Comparison of ENCODE assay signal across 25 mouse cellular contexts in the genomic region with DNA sequence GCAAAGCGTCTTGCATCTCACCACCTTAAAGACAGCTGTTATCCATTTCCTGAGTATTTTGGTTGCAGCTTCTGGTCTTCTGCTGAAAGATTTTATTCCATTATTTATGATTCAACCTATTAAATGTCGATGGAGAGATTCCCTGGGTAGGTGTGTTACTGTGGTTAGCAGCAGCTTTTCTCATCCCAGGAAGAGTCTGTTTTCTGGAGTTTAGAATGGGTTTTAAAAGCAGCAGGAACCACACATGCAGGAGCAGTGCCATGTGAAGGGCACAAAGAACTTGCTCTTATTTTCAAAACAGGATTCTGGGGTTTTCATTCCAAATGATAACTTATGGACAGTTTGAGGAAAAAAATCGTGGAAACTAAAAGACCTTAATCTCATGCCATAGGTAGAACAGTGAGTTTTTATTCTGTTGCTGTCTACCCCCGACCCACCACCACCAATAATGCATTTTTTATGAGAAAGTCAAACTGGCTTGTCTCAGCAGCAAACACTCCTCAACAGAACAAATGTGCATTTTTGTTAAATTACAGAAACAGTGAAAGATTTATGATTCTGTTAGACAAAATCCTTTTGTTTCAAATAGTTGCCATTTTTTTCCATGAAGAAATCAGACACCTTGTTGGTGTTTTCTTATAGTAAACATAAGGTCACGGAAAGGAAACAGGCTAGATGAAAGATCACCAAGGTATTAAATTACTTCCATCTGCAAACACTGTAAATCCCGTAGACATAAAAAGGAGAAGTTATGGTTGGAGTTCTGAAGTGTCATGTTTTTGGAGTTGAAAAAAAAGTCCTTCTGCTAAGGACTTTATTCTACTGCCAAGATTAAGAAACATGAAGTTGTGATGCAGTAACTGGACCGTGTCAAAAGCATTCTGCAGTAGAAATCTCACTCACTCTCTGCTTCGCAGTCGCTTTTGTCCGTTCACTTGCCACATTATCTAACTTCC.
DNase-seq lines count a peak whose midpoint lies in the region; ATAC-seq and TF ChIP-seq lines count a peak whose summit lies in the region.
"Had no signal": no experiment of that assay in that cellular context is flagged by ENCODE, and none has a peak within 500 bp of the region (broad histone marks: within the 10 kb centered on the region; RNA-seq: fewer than 3 reads in every experiment).

No protein-coding gene starts in this region.

- no peak overlapping the region for H3K4me3 ChIP-seq in kidney, embryonic 14.5 days (ENCODE audit: low read length)
- H3K4me3 ChIP-seq in lung, embryonic 15.5 days: no peak overlapping the region
- H3K4me3 ChIP-seq in embryonic facial prominence, embryonic 11.5 days (ENCODE audit: low read depth, low read length): no peak overlapping the region
- no peak overlapping the region for H3K4me3 ChIP-seq in limb, embryonic 14.5 days (replicated peaks; ENCODE audit: low read length)
- H3K4me3 ChIP-seq in midbrain, embryonic 14.5 days (replicated peaks; ENCODE audit: low read depth, low read length): no peak overlapping the region
- H3K4me3 ChIP-seq: embryonic facial prominence, embryonic 15.5 days; forebrain, embryonic 15.5 days; hindbrain, embryonic 10.5 days; intestine, embryonic 15.5 days; midbrain, embryonic 12.5 days; neural tube, embryonic 12.5 days had no signal

- no peak for TF ChIP-seq POLR2A in limb, embryonic 14.5 days (IDR thresholded peaks at IDR 0.05; ENCODE audit: borderline replicate concordance, extremely low read depth, insufficient read depth, insufficient read length)

- 30% methylated on average over 10 of the region's 10 CpGs for WGBS in kidney, embryonic 14.5 days
- WGBS in lung, embryonic 15.5 days: 45% methylated on average over 10 of the region's 10 CpGs
- 49% methylated on average over 10 of the region's 10 CpGs for WGBS in embryonic facial prominence, embryonic 11.5 days
- 24% methylated on average over 10 of the region's 10 CpGs for WGBS in limb, embryonic 14.5 days
- WGBS in midbrain, embryonic 14.5 days: 68% methylated on average over 10 of the region's 10 CpGs

- no peak overlapping the region for H3K4me2 ChIP-seq in kidney, embryonic 14.5 days (replicated peaks; ENCODE audit: low read depth, low read length)
- no peak overlapping the region for H3K4me2 ChIP-seq in lung, embryonic 15.5 days
- no peak overlapping the region for H3K4me2 ChIP-seq in embryonic facial prominence, embryonic 11.5 days (ENCODE audit: low read depth, low read length)
- H3K4me2 ChIP-seq in limb, embryonic 14.5 days (replicated peaks; ENCODE audit: low read depth, low read length, severe bottlenecking): no peak overlapping the region
- H3K4me2 ChIP-seq in midbrain, embryonic 14.5 days (ENCODE audit: low read length): no peak overlapping the region
- H3K4me2 ChIP-seq: embryonic facial prominence, embryonic 15.5 days; forebrain, embryonic 15.5 days; heart, embryonic 11.5 days; intestine, embryonic 15.5 days; midbrain, embryonic 12.5 days; neural tube, embryonic 12.5 days had no signal

- DNase-seq in kidney, postnatal 25 days: no peak
- no peak for DNase-seq in lung, adult 18-20 months
- DNase-seq in embryonic facial prominence, embryonic 11.5 days (ENCODE audit: low spot score): peak; percentile 28
- peak; percentile 14 for DNase-seq in limb, embryonic 14.5 days (ENCODE audit: low spot score)
- DNase-seq in liver: no peak
- no peak for DNase-seq in midbrain, embryonic 14.5 days
- DNase-seq: adrenal gland, postnatal 25 days; cerebellum, adult 8-10 months; gastrocnemius, postnatal 10 days; heart, adult 11 months; kidney, postnatal 10 days; layer of hippocampus, postnatal 36 days; right cerebral cortex, postnatal 14 days had no signal

- H3K9ac ChIP-seq in kidney, embryonic 14.5 days (ENCODE audit: low read depth, low read length): no peak overlapping the region
- H3K9ac ChIP-seq in lung, embryonic 15.5 days: no peak overlapping the region
- H3K9ac ChIP-seq in embryonic facial prominence, embryonic 11.5 days (replicated peaks; ENCODE audit: low read length): no peak overlapping the region
- no peak overlapping the region for H3K9ac ChIP-seq in limb, embryonic 14.5 days (ENCODE audit: low read depth, low read length, severe bottlenecking)
- H3K9ac ChIP-seq in midbrain, embryonic 14.5 days (replicated peaks; ENCODE audit: low read length): no peak overlapping the region
- H3K9ac ChIP-seq: embryonic facial prominence, embryonic 15.5 days; forebrain, embryonic 15.5 days; intestine, embryonic 15.5 days; midbrain, embryonic 12.5 days; neural tube, embryonic 12.5 days had no signal

- ATAC-seq in kidney, embryonic 14.5 days (ENCODE audit: low FRiP score, low TSS enrichment): peak; percentile 81
- ATAC-seq in lung, embryonic 15.5 days (ENCODE audit: borderline replicate concordance, extremely low read depth, low FRiP score, low TSS enrichment): peak; percentile 70; the same call in 1 of the 2 replicates
- no peak for ATAC-seq in embryonic facial prominence, embryonic 11.5 days (replicated peaks; ENCODE audit: insufficient number of reproducible peaks, low FRiP score, low TSS enrichment, low read depth)
- ATAC-seq in limb, embryonic 14.5 days (ENCODE audit: low FRiP score, low read depth): peak; percentile 64; the same call in 1 of the 2 replicates
- no peak for ATAC-seq in midbrain, embryonic 14.5 days (ENCODE audit: low FRiP score, low TSS enrichment)
- ATAC-seq: CD4-positive, CD25-positive, alpha-beta regulatory T cell, adult 4 months; forebrain, embryonic 15.5 days; hindbrain, embryonic 16.5 days; intestine, embryonic 15.5 days had no signal

- H3K27me3 ChIP-seq in kidney, embryonic 14.5 days (ENCODE audit: control insufficient read depth, insufficient read depth, low read length): no peaks in the 10 kb centered on the region
- H3K27me3 ChIP-seq in lung, embryonic 15.5 days: no peaks in the 10 kb centered on the region
- H3K27me3 ChIP-seq in embryonic facial prominence, embryonic 11.5 days (ENCODE audit: control insufficient read depth, insufficient read depth, low read length): no peaks in the 10 kb centered on the region
- no peaks in the 10 kb centered on the region for H3K27me3 ChIP-seq in limb, embryonic 14.5 days (ENCODE audit: control insufficient read depth, insufficient read depth, low read length)
- H3K27me3 ChIP-seq in midbrain, embryonic 14.5 days (ENCODE audit: control insufficient read depth, insufficient read depth, low read length): no peaks in the 10 kb centered on the region
- H3K27me3 ChIP-seq: embryonic facial prominence, embryonic 15.5 days; forebrain, embryonic 15.5 days; intestine, embryonic 15.5 days; midbrain, embryonic 12.5 days; neural tube, embryonic 12.5 days had no signal

- H3K27ac ChIP-seq in kidney, embryonic 14.5 days (ENCODE audit: low read depth, low read length): no peak overlapping the region
- no peak overlapping the region for H3K27ac ChIP-seq in lung, embryonic 15.5 days
- no peak overlapping the region for H3K27ac ChIP-seq in embryonic facial prominence, embryonic 11.5 days (replicated peaks; ENCODE audit: low read depth, low read length)
- no peak overlapping the region for H3K27ac ChIP-seq in limb, embryonic 14.5 days (replicated peaks; ENCODE audit: low read depth, low read length)
- H3K27ac ChIP-seq in midbrain, embryonic 14.5 days (replicated peaks; ENCODE audit: low read depth, low read length): no peak overlapping the region
- H3K27ac ChIP-seq: embryonic facial prominence, embryonic 15.5 days; forebrain, embryonic 15.5 days; hindbrain, embryonic 10.5 days; intestine, embryonic 15.5 days; midbrain, embryonic 12.5 days; neural tube, embryonic 12.5 days; stomach, postnatal 0 days had no signal

- H3K4me1 ChIP-seq in kidney, embryonic 14.5 days (ENCODE audit: control insufficient read depth, insufficient read depth, low read length): no peaks in the 10 kb centered on the region
- no peaks in the 10 kb centered on the region for H3K4me1 ChIP-seq in lung, embryonic 15.5 days
- no peaks in the 10 kb centered on the region for H3K4me1 ChIP-seq in embryonic facial prominence, embryonic 11.5 days (ENCODE audit: control insufficient read depth, insufficient read depth, low read length)
- peaks cover 9% of the 10 kb centered on the region; the same call in 1 of the 2 replicates for H3K4me1 ChIP-seq in limb, embryonic 14.5 days (ENCODE audit: control insufficient read depth, insufficient read depth, low read length)
- H3K4me1 ChIP-seq in midbrain, embryonic 14.5 days (ENCODE audit: control insufficient read depth, insufficient read depth, low read length): no peaks in the 10 kb centered on the region
- H3K4me1 ChIP-seq: embryonic facial prominence, embryonic 15.5 days; forebrain, embryonic 15.5 days; intestine, embryonic 15.5 days; neural tube, embryonic 12.5 days had no signal

- no peaks in the 10 kb centered on the region for H3K36me3 ChIP-seq in kidney, embryonic 14.5 days (ENCODE audit: control insufficient read depth, insufficient read depth, low read length)
- H3K36me3 ChIP-seq in lung, embryonic 15.5 days: no peaks in the 10 kb centered on the region
- no peaks in the 10 kb centered on the region for H3K36me3 ChIP-seq in embryonic facial prominence, embryonic 11.5 days (replicated peaks; ENCODE audit: control insufficient read depth, insufficient read depth, low read depth, low read length)
- H3K36me3 ChIP-seq in limb, embryonic 14.5 days (ENCODE audit: control insufficient read depth, insufficient read depth, low read length): no peaks in the 10 kb centered on the region
- H3K36me3 ChIP-seq in midbrain, embryonic 14.5 days (ENCODE audit: control insufficient read depth, insufficient read depth, low read length): no peaks in the 10 kb centered on the region
- H3K36me3 ChIP-seq: embryonic facial prominence, embryonic 15.5 days; forebrain, embryonic 15.5 days; hindbrain, embryonic 10.5 days; intestine, embryonic 15.5 days; midbrain, embryonic 12.5 days; neural tube, embryonic 12.5 days had no signal

- no peaks in the 10 kb centered on the region for H3K9me3 ChIP-seq in kidney, embryonic 14.5 days (ENCODE audit: control insufficient read depth, low read length)
- no peaks in the 10 kb centered on the region for H3K9me3 ChIP-seq in lung, embryonic 15.5 days
- no peaks in the 10 kb centered on the region for H3K9me3 ChIP-seq in embryonic facial prominence, embryonic 11.5 days (replicated peaks; ENCODE audit: control insufficient read depth, low read length)
- no peaks in the 10 kb centered on the region for H3K9me3 ChIP-seq in limb, embryonic 14.5 days (ENCODE audit: control insufficient read depth, low read length)
- H3K9me3 ChIP-seq in midbrain, embryonic 14.5 days (ENCODE audit: control insufficient read depth, low read length): no peaks in the 10 kb centered on the region
- H3K9me3 ChIP-seq: embryonic facial prominence, embryonic 15.5 days; forebrain, embryonic 15.5 days; hindbrain, embryonic 10.5 days; intestine, embryonic 15.5 days; midbrain, embryonic 12.5 days; neural tube, embryonic 12.5 days had no signal

Comparison
In these comparisons a context has a peak if more than half of its experiments do, and no peak if none do; other contexts are left out.
1. ATAC-seq: peak in kidney, embryonic 14.5 days (single experiment), lung, embryonic 15.5 days (single experiment) and limb, embryonic 14.5 days (single experiment); none in embryonic facial prominence, embryonic 11.5 days (single experiment) and midbrain, embryonic 14.5 days (single experiment).
2. DNase-seq: peak in embryonic facial prominence, embryonic 11.5 days (single experiment) and limb, embryonic 14.5 days (single experiment); none in kidney, postnatal 25 days (0 of 2), lung, adult 18-20 months (0 of 2), liver (single experiment) and midbrain, embryonic 14.5 days (single experiment).